Mouse (Mus musculus): ENCODE measurements around the gene Hist1h4d.

- no peak for TF ChIP-seq CTCF (IDR thresholded peaks at IDR 0.05; ENCODE audit: low read depth)
- no peak for TF ChIP-seq EP300 (IDR thresholded peaks at IDR 0.05; ENCODE audit: low read depth)
Measured at GRCm38 (mm10) chr13:23595185-23595584, 13.8 kb downstream of the Hist1h4d start.

Data from liver, embryonic 14.5 days (tissue).